Mouse (Mus musculus) ovary, adult 18-20 months (tissue): ENCODE measurements around the gene Ezh2.
A peak's percentile ranks its signal among the peaks of the same experiment; 100 is the strongest.
"Not testable (repeated sequence)": the region's sequence is repeated elsewhere in the genome, so short reads cannot be mapped to it uniquely, and the experiment has no call there.

Experiments
- DNase-seq: peaks from one replicate; pipeline ENCODE4 v3.0.0; 2022; ENCODE audit warnings: low spot score, mixed read lengths

The Ezh2 gene

DNA sequence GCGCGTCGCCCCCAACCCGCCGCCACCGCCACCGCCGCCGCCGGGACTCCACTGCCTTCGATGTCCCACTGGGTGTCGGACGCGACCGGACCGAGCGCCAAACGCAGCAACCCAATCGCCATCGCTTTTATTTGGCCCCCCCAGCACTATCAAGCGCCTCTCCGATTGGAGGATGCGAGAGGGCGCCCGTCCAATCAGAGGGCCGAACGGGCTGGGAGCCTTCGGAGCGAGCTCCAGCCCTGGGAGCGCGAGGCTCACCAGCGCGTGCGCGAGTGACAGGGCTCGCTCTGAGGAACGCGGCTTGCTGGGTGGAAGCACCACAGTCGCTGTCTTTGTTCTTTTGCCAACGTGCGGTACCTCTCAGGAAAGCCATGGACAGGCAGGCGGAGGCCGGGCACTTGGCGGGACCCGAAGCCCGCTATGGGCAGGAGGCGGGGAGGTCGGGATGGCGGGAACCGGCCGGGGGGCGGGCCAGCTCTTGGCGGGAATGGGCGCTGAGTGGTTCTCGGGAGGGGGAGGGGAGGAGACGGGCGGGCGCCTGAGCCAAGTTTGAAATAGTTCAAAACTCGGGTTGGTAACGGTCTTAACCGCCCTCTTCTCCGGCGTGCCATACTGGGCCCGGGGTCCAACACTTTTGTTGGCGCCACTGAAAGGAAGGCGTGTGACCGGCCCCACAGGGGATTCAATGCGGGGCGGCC is at the start of gene Ezh2:
Gene Ezh2 (minus strand): TSS at position 416 of the 698 bp plus-strand sequence.
- DNase-seq: peak; percentile 94

- DNase-seq: no peak
Measured at GRCm38 (mm10) chr6:47636527-47637076, 41.5 kb upstream of the Ezh2 start.

GRCm38 (mm10) chr6:47635995-47636526 is 40.9 kb upstream of the Ezh2 start:
- DNase-seq: no peak

DNA sequence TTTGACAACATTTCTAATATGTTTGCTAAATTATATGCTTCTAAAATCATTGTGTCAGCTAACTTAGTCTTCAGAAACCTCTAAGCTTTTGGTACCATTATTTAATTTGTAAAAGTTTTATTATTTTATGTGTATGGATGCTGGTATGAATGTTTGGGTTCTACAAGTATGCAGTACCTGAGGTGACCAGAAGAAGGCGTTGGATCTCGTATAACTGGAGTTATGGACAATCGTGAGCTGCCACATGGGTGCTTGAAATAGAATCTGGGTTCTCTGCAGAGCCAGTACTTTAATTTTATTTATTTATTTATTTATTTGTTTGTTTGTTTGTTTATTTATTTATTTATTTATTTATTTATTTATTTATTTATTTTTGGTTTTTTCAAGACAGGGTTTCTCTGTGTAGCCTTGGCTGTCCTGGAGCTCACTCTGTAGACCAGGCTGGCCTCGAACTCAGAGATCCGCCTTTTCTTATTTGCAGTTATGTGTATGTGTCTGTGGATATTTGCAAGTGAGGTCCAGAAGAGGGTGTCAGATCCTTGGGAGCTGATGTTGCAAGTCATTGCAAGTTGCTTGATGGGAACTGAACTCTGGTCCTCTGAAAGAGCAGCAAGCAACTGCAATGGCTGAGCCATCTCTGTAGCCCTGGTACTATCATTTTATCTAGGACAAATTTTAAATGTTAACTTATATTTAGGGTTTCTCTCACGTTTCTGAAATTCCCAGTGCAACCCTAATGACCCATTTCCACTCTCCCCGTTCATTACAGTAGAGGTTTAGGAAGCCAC is 40.3 kb upstream of the Ezh2 start:
- DNase-seq: no peak

DNA sequence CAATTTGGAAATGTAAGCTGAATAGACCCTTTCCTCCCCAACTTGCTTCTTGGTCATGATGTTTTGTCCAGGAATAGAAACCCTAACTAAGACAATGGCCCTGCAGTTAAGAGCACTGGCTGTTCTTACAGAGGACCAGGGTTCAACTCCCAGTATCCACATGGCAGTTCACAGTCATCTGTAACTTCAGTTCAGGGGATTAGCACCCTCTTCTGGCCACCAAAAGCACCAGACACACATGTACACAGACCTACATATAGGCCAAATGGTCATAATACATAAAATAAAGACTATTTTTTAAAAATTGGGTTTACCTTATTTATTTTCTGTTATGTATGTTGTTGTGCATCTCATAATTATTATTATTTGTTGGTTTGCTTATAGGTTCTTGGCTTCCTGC is 38.3 kb upstream of the Ezh2 start:
- DNase-seq: no peak

DNA sequence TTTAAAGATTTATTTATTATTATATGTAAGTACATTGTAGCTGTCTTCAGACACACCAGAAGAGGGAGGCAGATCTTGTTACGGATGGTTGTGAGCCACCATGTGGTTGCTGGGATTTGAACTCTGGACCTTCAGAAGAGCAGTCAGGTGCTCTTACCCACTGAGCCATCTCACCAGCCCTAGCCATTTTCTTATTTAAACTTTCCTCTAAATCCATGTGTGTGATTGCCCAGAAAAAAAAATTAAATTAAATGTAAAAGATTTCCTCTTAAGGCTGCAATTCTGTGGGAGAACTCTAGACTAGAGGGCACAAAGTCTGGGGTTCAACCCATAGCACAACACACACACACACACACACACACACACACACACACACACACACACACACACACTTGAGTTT is 34.9 kb upstream of the Ezh2 start:
- DNase-seq: not testable (repeated sequence)

DNA sequence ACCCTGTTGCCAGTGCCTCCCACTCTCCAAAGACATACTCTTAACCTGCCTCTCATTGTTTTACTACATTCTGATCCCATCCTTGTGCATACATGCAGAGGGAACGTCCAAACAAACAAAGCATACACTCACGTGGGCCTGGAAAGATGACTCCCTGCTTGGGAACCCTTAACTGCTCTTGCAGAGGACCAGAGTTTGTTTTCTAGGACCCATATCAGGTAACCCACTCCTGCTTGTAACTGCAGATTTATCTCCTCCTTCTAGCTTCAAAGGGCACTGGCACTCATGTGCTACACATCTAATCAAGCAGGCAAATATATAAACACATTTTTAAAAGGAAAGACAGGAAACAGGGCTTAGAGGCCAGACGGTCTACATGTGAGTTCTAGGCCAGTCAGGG is 32.8 kb upstream of the Ezh2 start:
- no peak for DNase-seq

DNA sequence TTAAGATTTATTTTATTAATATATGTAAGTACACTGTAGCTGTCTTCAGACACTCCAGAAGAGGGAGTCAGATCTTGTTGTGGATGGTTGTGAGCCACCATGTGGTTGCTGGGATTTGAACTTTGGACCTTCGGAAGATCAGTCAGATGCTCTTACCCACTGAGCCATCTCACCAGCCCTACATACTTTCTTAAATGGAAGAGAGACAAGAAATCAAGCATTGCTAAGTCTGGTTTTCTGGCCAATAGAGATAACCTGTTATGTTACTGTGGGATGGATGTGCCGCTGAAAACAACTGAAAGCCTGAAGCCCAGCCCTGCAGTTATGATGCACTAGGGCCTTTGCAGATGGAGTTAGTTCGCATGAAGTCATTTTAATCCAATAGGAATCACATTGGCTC is 31.8 kb upstream of the Ezh2 start:
- DNase-seq: not testable (repeated sequence)

DNA sequence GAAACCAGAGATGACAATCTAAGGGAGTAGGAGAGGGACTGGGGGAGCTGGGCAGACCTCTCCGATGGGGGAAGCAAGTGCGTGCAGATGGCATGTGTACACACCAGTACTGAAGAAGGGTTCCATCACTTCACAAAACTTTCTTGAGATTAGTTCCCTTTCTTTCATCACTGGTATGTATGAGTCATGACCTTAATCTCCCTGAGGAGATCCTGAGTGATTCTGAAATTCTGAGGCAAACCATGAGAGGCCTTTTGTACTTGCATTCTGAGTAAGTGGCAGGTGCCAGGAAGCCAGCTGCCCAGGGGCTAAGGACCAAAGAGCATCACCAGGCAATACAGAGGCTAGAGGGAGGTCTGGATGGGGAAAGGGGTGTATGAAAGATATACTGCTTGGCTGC is 25.9 kb upstream of the Ezh2 start:
- DNase-seq: no peak

GRCm38 (mm10) chr6:47608306-47608705 is 13.2 kb upstream of the Ezh2 start:
- DNase-seq: not testable (repeated sequence)

DNA sequence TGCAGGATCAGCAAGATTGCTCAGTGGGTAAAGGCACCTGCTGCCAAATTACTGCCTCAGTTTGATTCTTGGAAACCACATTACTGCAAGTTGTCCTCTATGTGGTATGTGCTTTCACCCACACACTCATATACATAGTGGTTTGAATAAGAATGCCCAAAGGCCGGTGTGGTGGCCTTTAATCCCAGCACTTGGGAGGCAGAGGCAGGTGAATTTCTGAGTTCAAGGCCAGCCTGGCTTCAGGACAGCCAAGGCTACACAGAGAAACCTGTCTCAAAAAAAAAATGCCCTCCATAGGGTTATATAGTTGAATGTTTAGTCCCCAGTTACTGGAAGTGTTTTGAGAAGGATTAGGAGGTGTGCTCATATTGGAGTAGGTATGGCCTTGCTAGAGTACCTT is 6.8 kb upstream of the Ezh2 start:
- DNase-seq: no peak

DNA sequence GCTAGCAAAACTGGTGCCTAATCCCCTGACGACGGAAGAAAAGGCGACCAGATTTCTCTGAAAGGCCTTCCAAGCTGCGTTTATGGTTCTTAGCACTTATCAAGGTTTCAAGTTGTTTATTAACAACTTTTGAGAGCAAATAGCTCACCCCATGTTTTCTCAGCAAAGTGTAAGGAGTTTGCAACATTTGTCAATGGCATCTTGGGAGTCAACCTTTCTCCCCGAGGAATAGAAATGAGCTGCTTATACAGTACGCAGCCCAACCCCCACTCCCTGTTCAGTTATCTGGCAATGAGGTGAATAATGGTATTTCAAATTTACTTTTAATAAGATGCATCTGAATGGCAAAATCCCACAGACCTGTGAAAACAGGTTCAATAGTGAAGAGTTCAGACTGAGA is 555 bp upstream of the Ezh2 start:
- DNase-seq: no peak

DNA sequence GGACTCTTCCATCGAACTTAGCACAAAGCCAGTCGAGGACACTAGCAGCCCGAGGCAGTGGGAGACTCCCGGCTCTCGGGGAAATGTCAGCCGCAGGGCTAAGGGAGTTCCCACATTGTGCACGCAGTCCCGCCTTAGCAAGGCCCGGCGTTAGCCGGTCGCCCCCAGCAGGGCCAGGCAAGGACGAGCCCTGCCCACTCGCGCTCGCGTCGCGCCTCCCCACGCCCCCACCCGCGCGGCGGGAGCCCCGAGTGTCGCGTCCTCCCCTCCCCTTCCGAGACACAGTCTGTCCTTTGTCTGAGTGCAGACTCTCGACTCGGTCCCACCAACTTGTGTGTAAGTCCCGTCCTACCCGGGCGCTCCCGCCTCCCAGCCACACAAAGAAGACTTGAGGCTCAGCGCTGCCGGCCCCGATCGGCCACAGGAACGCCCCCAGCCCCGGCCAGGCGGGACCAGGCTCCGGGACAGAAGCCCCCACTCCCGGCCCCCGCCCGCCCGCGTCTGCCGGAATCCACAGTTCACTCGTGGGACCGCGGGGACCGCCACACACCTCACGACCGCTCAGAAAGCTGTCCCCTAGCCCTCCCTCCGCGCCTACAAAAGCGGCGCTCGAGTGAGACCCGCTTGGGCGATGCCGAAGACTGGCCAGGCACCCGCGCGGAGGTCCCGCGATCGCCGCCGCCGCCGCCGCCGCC is 853 bp downstream of the Ezh2 start:
- peak; percentile 44 for DNase-seq

- DNase-seq: no peak
Measured at GRCm38 (mm10) chr6:47593590-47593989, 1.6 kb downstream of the Ezh2 start.

- not testable (repeated sequence) for DNase-seq
Measured at GRCm38 (mm10) chr6:47587332-47587731, 7.8 kb downstream of the Ezh2 start.

- DNase-seq: no peak
Measured at GRCm38 (mm10) chr6:47572887-47573286, 22.3 kb downstream of the Ezh2 start.

- no peak for DNase-seq
Measured at GRCm38 (mm10) chr6:47565326-47566035, 29.7 kb downstream of the Ezh2 start.

DNA sequence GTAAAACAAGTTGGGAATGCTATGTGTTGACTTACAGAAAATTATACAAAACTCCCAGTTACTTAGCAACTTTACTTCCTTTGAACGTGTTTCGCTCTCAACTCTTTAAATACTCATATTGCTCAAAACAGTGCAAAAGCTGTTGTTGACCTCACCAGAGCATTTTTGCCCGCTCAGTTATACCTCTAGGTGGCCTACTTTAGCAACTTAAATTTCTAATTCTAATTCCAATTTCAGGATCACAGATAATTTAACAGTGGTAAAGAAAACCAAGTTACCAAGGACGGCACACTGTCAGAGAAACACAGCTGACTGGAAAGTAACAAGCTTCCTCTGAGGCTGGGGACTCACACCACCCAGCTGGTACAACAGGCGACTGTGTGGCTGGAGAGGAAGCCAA is 33.7 kb downstream of the Ezh2 start:
- no peak for DNase-seq

GRCm38 (mm10) chr6:47560846-47561245 is 34.3 kb downstream of the Ezh2 start:
- DNase-seq: no peak

DNA sequence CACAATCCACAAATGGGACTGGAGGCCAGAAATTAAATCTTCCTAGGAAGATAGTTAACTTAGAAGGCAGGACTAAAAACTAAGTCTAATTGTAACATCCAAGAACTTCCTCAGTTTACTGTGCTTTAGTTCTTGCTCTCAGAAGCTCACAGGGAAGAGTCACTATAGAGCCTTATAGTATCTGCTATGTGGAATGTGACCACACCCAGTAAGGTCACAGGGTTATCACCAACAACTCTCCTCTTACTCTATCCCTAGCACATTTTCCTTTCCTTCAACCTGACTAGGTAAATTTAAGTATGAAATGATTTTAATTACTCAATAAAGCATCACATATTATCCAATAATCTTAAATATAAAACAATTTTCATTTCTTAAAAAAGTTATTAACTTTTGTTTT is 34.7 kb downstream of the Ezh2 start:
- DNase-seq: no peak

DNA sequence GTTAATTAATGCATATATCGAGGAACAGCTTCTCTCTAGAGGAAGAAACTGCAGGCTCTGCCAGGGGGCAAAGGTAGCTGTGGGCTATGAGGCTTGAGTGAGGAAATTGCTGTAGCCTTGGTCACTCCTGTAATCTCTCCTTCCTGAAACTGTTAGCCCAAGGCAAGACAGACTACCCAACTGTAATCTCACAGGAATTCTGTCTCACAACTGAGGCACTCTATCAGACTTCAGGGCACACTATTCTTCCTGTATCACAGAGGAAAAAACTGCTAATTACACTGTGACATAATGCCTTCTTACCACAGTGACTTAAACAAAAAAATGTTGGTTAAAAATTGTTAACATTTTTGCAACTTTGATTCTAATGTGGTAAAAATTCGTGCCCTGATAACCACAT is 35.9 kb downstream of the Ezh2 start:
- DNase-seq: no peak

DNA sequence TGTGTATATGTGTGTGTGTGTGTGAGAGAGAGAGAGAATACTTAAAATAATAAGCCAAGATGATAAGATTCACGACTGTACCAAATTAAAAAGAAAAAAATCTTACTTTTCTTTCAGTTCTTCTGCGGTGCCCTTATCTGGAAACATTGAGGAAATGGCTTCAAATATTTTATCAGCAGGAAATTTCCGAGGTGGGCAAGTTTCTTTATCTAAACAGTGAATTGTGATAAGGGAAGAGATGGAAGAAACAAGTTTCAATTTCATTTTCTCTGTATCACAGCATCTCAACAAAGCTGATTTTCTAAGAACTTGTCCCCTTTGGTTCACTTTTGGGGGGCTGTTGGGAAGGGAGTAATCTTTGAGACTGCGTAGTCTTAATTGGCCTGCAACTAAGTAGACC is 42.9 kb downstream of the Ezh2 start:
- no peak for DNase-seq
